Comparison of ENCODE assay signal across 1 mouse cellular context in the genomic region with DNA sequence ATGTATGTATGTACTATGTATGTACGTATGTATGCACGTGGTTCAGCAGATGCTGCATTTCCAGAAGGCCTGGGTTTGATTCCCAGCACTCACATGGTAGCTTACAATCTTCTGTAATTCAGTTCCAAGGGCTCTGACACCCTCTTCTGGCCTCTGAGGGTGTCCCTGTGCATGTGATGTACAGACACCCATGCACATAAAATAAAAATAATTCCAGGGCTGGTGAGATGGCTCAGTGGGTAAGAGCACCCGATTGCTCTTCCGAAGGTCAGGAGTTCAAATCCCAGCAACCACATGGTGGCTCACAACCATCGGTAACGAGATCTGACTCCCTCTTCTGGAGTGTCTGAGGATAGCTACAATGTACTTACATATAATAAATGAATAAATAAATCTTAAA. TPM values are rescaled to one million over a fixed set of nuclear protein-coding genes. Genes with fewer than 3 reads are reported as not detected.
"Had no signal": no experiment of that assay in that cellular context is flagged by ENCODE, and none has a peak within 500 bp of the region (broad histone marks: within the 10 kb centered on the region; RNA-seq: fewer than 3 reads in every experiment).

No protein-coding gene starts in this region.

RNA-seq across cellular contexts. Expression of a gene that starts 34.1 kb away (rescaled TPM):
- total RNA-seq: monocyte, adult 5-6 weeks had no signal
